Mouse (Mus musculus) lung, embryonic 16.5 days (tissue): ENCODE data around the gene N4bp1. TPM values are rescaled to one million over a fixed set of nuclear protein-coding genes. Genes with fewer than 3 reads are reported as not detected.

ENCODE experiments used
- ATAC-seq: fragments of 200-750 bp; cut with Nextera tagmentation; 2 replicates; pipeline ENCODE4 v1.8.0; 2017; ENCODE audit warnings: low read depth, mild to moderate bottlenecking, moderate library complexity
- H3K27ac ChIP-seq: fragments of 300-500 bp; sonication (generic); 2 replicates; pipeline ENCODE4 v1.5.1; 2014; ENCODE audit warnings: mild to moderate bottlenecking, control low read depth, low read length
- H3K27me3 ChIP-seq: fragments of 300-500 bp; sonication (generic); 2 replicates; pipeline ENCODE4 v1.6.1; 2014; ENCODE audit warnings: low read depth, low read length, mixed read lengths; ENCODE audit not compliant: control insufficient read depth, insufficient read depth
- H3K36me3 ChIP-seq: fragments of 300-500 bp; sonication (generic); 2 replicates; pipeline ENCODE4 v1.6.1; 2014; ENCODE audit warnings: low read length; ENCODE audit not compliant: control insufficient read depth, insufficient read depth
- H3K4me1 ChIP-seq: fragments of 300-500 bp; sonication (generic); replicated peaks from 2 replicates; pipeline ENCODE4 v1.6.1; 2014; ENCODE audit warnings: low read length, mixed read lengths; ENCODE audit not compliant: control insufficient read depth, insufficient read depth
- H3K4me2 ChIP-seq: fragments of 300-500 bp; sonication (generic); 2 replicates; pipeline ENCODE4 v1.6.1; 2014; ENCODE audit warnings: low read depth, low read length, control low read depth
- H3K4me3 ChIP-seq: fragments of 300-500 bp; sonication (generic); 2 replicates; pipeline ENCODE4 v1.5.1; 2014; ENCODE audit warnings: mild to moderate bottlenecking, low read length, control low read depth
- H3K9ac ChIP-seq: fragments of 300-500 bp; sonication (generic); 2 replicates; pipeline ENCODE4 v1.6.1; 2014; ENCODE audit warnings: low read length, control low read depth
- H3K9me3 ChIP-seq: fragments of 300-500 bp; sonication (generic); 2 replicates; pipeline ENCODE4 v1.6.1; 2016; ENCODE audit warnings: low read length; ENCODE audit not compliant: control insufficient read depth
- WGBS: fragments of 180-500 bp; shearing (Covaris S2); extraction: QIAGEN DNeasy Blood & Tissue Kit; methylation state at CpG from one replicate; pipeline ENCODE4 v1.1.7; 2014; 5-methylcytosine and 5-hydroxymethylcytosine counted together
- polyA plus RNA-seq: library from polyadenylated mRNA; unstranded; fragments of >200 nt; fragmentation: Nextera tagmentation; extraction: Ambion mirVana; gene quantifications from 2 replicates; pipeline ENCODE4 v1.2.1, GENCODE M21; 2015

The N4bp1 gene
- polyA plus RNA-seq, 1 experiment from 2014 or later = 7.2 TPM

DNA sequence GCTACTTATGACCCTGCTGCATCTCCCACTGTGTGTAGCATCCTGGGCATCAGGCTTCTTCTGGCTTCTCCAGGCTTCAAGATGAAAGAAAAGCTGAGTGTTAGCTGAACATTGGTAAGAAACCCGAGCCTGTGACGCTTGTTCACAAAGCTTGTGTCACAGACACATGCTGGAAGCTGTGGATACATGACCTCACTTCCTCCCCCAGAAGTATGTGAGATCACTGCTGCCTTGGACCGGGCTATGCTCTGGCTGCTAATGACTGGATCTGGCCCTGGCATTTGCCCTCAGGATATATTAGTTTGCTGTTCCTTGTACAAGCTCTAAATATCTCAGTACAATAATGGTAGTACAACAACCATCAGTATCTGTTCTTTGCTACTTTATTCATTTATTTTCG is 84.1 kb downstream of the N4bp1 start:
- Histone ChIP-seq H3K9me3 (no peaks in the 10 kb centered on the region), H3K4me3 (no peak overlapping the region), H3K36me3 (no peaks in the 10 kb centered on the region), H3K9ac (no peak overlapping the region), H3K27ac (no peak overlapping the region; the same call in 1 of the 2 replicates), H3K27me3 (no peaks in the 10 kb centered on the region), H3K4me1 (no peaks in the 10 kb centered on the region; the same call in 1 of the 2 replicates), H3K4me2 (no peak overlapping the region)
- no peak for ATAC-seq
- 30% methylated on average over 4 of the region's 4 CpGs for WGBS

- Histone ChIP-seq H3K4me1 (no peaks in the 10 kb centered on the region; the same call in 1 of the 2 replicates), H3K36me3 (no peaks in the 10 kb centered on the region), H3K9me3 (no peaks in the 10 kb centered on the region), H3K27me3 (no peaks in the 10 kb centered on the region), H3K27ac (no peak overlapping the region), H3K4me3 (no peak overlapping the region), H3K9ac (no peak overlapping the region), H3K4me2 (no peak overlapping the region)
- 79% methylated on average over 6 of the region's 6 CpGs for WGBS
- no peak for ATAC-seq
These were observed 86.9 kb downstream of the N4bp1 start for GRCm38 (mm10) chr8:86798141-86798540.

DNA sequence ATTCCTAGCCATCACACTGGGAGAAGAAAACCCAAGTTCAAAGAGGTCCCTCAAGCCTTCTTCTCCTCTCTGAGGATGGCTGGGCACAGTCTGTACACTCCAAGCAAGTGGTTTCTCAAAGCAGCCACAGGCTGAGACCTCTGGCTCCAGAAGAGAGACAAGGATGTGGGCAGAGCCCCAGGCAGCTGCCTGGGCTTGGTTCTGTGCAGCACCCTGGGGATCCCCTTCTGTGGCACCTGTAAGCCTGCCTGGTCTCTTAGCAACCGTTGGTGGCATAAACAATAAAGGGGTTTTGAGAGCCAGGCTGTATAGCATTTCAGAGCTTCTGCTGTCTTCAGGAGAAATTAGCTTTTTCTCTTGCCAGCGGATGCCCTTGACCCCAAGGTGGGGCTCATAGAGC is 87.4 kb downstream of the N4bp1 start:
- 80% methylated on average over 2 of the region's 2 CpGs for WGBS
- H3K36me3 ChIP-seq = no peaks in the 10 kb centered on the region
- no peaks in the 10 kb centered on the region for H3K27me3 ChIP-seq
- no peak overlapping the region for H3K4me3 ChIP-seq
- no peak overlapping the region for H3K27ac ChIP-seq
- H3K4me1 ChIP-seq = no peaks in the 10 kb centered on the region; the same call in 1 of the 2 replicates
- H3K4me2 ChIP-seq = no peak overlapping the region
- no peak overlapping the region for H3K9ac ChIP-seq
- no peak for ATAC-seq
- H3K9me3 ChIP-seq = no peaks in the 10 kb centered on the region

- 40% methylated on average over 6 of the region's 6 CpGs for WGBS
- no peak overlapping the region for H3K9ac ChIP-seq
- H3K36me3 ChIP-seq = no peaks in the 10 kb centered on the region
- H3K27ac ChIP-seq = no peak overlapping the region
- H3K27me3 ChIP-seq = no peaks in the 10 kb centered on the region
- no peak for ATAC-seq
- no peak overlapping the region for H3K4me2 ChIP-seq
- no peaks in the 10 kb centered on the region for H3K4me1 ChIP-seq
- no peak overlapping the region for H3K4me3 ChIP-seq
- H3K9me3 ChIP-seq = no peaks in the 10 kb centered on the region
These were observed 90.3 kb downstream of the N4bp1 start for GRCm38 (mm10) chr8:86794716-86795115.

DNA sequence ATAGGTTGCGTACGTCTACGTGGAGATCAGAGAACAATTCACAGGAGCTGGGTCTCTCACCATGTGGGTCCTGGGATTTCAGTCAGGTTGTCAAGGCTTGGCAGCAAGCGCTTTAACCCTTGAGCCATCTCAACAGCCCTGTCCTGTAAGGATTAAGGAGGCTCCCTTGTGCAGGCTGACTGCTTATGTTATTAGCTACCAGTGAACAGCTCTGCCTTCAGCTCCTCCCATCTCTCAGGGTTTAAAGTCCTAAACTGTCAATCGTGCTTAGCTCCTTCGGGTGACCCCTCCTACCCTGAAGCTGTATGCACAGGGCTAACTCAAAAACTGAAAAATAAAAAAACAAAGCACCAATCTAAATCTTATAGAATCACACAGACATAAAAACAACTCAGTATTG is 93.5 kb downstream of the N4bp1 start:
- Histone ChIP-seq H3K9me3 (no peaks in the 10 kb centered on the region), H3K9ac (no peak overlapping the region), H3K36me3 (no peaks in the 10 kb centered on the region), H3K27me3 (no peaks in the 10 kb centered on the region), H3K4me3 (no peak overlapping the region), H3K4me2 (no peak overlapping the region), H3K4me1 (peaks cover 16% of the 10 kb centered on the region), H3K27ac (no peak overlapping the region)
- no peak for ATAC-seq
- WGBS = 80% methylated on average over 6 of the region's 6 CpGs

GRCm38 (mm10) chr8:86789576-86789975 is 95.5 kb downstream of the N4bp1 start:
- Histone ChIP-seq H3K4me3 (no peak overlapping the region), H3K4me1 (peaks cover 16% of the 10 kb centered on the region), H3K4me2 (no peak overlapping the region), H3K9ac (no peak overlapping the region), H3K27me3 (no peaks in the 10 kb centered on the region), H3K9me3 (no peaks in the 10 kb centered on the region), H3K27ac (no peak overlapping the region), H3K36me3 (no peaks in the 10 kb centered on the region)
- WGBS = 67% methylated on average over 1 of the region's 1 CpGs
- no peak for ATAC-seq

DNA sequence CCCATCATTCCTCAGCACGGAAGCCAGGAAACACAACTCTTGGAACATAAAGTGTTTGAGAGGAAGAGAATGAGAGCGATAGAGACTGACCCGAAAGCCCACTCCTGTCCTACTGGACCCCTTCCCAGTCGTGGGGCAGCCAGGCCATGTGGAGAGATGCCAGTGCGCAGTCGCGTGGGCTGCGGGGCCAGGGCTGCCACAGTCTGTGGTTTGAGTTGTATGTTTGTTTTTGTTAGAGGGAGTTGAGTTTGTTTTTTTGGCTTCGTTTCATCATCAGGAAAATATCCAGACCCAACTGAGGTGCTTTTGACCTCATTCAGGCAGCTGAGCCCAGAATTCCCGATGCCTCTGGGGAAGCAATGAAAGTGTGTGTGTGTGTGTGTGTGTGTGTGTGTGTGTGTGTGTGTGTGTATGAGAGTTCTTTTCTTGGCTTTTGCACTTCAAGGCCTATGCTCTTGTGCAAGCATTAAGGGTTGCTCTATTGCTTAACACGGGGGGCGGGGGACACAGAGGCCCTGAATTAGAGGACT is 97.1 kb downstream of the N4bp1 start:
- H3K36me3 ChIP-seq = no peaks in the 10 kb centered on the region
- 0 out of 2 replicates have a peak overlapping the region, but pooled peaks have one; percentile 5 for H3K4me3 ChIP-seq
- H3K4me2 ChIP-seq = peak overlapping the region; percentile 38
- 28% methylated on average over 12 of the region's 12 CpGs for WGBS
- no peaks in the 10 kb centered on the region for H3K27me3 ChIP-seq
- H3K9ac ChIP-seq = no peak overlapping the region; the same call in 1 of the 2 replicates
- peaks cover 16% of the 10 kb centered on the region for H3K4me1 ChIP-seq
- ATAC-seq = peak; percentile 72
- no peaks in the 10 kb centered on the region for H3K9me3 ChIP-seq
- peak overlapping the region; percentile 65 for H3K27ac ChIP-seq

- no peak overlapping the region for H3K4me2 ChIP-seq
- WGBS = 50% methylated on average over 5 of the region's 5 CpGs
- no peaks in the 10 kb centered on the region for H3K27me3 ChIP-seq
- no peak overlapping the region for H3K4me3 ChIP-seq
- no peak for ATAC-seq
- H3K9ac ChIP-seq = no peak overlapping the region
- no peak overlapping the region for H3K27ac ChIP-seq
- no peaks in the 10 kb centered on the region for H3K9me3 ChIP-seq
- no peaks in the 10 kb centered on the region for H3K36me3 ChIP-seq
- peaks cover 16% of the 10 kb centered on the region for H3K4me1 ChIP-seq
These were observed 98.6 kb downstream of the N4bp1 start for GRCm38 (mm10) chr8:86786498-86786897.

- H3K27me3 ChIP-seq = no peaks in the 10 kb centered on the region
- H3K4me2 ChIP-seq = no peak overlapping the region
- H3K27ac ChIP-seq = no peak overlapping the region
- no peak overlapping the region for H3K9ac ChIP-seq
- H3K4me1 ChIP-seq = peaks cover 6% of the 10 kb centered on the region
- H3K36me3 ChIP-seq = no peaks in the 10 kb centered on the region
- H3K9me3 ChIP-seq = no peaks in the 10 kb centered on the region
- WGBS = 92% methylated on average over 8 of the region's 8 CpGs
- no peak for ATAC-seq
- H3K4me3 ChIP-seq = no peak overlapping the region
These were observed 104.0 kb downstream of the N4bp1 start for GRCm38 (mm10) chr8:86781094-86781493.

- H3K4me2 ChIP-seq = no peak overlapping the region
- H3K9me3 ChIP-seq = no peaks in the 10 kb centered on the region
- H3K9ac ChIP-seq = no peak overlapping the region
- WGBS = 68% methylated on average over 8 of the region's 8 CpGs
- peaks cover 6% of the 10 kb centered on the region for H3K4me1 ChIP-seq
- H3K27me3 ChIP-seq = no peaks in the 10 kb centered on the region
- H3K4me3 ChIP-seq = no peak overlapping the region
- no peaks in the 10 kb centered on the region for H3K36me3 ChIP-seq
- no peak overlapping the region for H3K27ac ChIP-seq
- no peak for ATAC-seq
These were observed 105.9 kb downstream of the N4bp1 start for GRCm38 (mm10) chr8:86779207-86779606.
